Mouse (Mus musculus): ENCODE results near the gene Lcp1.
A peak's percentile ranks its signal among the peaks of the same experiment; 100 is the strongest.

Lcp1 gene

DNA sequence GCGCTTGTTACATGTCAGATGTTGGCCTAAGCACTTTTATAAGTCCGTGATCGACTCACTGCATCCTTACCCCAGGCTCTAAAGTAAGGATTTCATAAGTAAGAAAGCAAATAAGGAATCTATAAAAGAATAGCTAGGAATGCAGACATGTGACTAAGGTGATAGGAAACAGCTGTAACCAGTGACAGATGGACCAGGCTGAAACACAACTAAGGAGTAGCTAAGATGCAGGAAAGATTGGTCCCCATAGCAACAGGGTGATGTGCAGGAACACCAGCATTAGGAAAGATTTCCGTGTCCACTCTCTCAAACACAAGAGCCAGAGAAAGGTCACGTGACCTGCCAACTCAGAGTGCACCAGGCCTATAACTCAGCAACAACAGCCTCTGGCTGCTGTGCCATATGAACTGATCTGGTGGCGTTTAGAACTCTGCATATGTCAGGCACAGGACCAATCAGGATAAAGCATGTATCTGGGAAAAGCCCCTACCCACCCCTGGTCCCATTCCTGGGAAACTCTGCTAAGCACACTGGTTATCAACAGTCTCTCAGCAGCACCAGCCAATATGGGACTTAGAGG is 77.8 kb downstream of the Lcp1 start:
- DNase-seq: no peak

DNA sequence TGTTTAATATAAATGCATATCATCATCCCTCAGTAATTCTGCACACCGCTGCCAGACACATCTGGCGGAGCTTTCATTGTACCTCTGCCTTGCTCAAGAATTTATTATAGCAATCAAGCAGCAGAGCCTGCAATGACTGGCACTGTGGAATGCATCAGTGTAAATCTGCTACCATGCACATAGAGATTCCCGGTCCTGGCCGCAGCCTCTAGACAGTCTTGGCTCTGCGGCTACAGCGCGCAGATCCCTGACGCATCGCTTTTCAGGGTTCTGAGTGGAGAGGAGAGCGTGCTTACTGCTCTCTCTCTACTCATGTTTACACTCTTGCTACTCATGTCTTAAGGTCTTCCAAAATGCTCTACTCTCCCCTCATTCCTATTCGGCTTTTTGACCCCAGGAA is 82.9 kb downstream of the Lcp1 start:
- DNase-seq: no peak

DNA sequence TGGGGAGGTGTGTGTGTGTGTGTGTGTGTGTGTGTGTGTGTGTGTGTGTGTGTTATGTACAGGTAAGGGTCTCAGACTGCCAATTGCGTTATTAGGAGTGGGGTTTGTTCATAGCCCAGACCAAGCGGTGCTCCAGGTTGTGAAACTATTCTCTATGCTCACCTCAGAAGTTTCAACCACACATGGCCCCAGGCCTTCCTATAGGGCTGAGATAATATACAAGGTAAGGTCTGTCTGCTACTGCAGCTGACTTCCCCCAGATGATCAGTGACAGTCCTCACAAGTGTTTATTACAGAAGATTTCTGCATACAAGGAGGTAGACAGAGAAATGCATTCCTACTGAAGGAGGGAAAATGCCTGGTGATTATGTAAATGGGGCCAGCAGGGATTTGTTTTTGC is 87.9 kb downstream of the Lcp1 start:
- DNase-seq: no peak

DNA sequence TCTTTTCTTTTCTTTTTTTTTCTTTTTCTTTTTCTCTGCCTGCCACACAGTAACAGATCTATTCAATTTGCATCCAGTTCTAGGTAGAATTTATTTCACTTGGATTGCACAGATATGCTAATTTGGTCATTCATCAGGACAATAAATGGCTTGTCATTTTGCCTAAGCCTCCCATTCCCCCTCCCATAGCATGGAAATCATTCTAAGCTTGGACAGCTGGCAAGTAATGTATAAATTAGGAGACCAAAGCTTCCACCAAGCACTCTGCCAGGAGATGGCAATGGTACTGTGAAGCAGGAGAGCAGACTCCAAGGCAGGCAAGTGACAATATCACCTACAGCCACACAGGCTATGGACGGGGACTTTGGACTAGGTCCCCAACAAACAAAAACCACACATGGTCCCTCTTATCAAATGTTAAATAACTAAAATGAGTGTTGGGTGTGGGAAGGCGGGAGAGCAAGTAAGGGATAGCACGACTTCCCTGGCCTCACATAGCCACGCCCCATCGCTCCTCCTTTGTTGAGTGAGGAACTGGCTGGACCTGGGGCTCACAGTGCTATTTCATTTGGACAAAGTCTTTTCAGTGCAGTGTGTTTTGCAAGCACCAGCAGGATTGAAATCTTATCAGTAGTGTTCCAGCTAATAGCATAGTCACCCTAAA is 88.5 kb downstream of the Lcp1 start:
- no peak for DNase-seq

DNA sequence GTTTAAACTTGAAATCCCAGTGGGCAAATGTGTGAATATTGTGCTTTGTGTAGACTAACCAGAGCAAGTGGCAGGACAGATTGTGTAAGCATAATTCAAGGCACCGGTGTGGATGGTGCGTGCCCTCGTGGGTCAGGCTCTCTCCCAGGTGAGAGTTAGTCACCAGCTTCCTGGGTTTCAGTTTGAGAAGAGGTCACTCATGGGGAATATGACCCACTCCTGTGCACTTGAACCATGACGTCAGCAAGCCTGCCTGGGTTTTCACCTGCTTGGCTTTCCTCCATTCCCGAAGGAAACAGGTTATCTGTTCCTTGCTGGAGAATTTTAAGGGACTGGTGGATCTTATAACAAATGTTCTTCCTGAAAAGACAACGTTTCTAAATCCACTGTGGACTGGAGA is 91.5 kb downstream of the Lcp1 start:
- DNase-seq: peak; percentile 32 to 54

DNA sequence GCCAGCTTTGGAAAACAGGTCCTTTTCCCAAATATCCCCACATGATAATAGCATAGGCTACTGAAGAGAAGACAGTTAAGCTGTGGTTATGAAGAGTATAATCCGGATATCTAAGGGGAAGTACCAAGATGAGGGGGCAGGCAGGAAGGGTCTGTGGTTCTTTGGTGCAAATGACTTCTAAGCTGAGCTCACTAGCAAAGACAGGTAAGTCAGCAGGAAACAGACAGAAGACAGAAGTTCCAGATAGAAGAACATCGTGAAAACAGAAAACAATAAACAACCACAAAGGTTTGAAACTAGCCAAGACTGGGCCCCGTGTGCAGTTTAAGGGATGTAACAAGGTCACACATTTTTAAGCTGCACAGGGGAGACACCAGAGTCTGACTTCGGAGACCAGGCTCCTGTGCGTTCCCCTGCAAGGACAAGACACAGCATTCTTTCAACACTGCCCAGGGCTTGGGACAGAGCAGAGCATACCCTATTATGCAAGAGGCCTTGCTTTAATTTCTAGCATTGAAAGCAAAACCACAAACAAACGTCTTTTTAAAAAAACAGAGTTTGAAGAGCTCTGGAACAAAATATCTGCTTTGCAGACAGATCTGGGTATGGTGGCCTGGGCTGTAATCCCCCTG is 96.7 kb downstream of the Lcp1 start:
- DNase-seq: no peak

DNA sequence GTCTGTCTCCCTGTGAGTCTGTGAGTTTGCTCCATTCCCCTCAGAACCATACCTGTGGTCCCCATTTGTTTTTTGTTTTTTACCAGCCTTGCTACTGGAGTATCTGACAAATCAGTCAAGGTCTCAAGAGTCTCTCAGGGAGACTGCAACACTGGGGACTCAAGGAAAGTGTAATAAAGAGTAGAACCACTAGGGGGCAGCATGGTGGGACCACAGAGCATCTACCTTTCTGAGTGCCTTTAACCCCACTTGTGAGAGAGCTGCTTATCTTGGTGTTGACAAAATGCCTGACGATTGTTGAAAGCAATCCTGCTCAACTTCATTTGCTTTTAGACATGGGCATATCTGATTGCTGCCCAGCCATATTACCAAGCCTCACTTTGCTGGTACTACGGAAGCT is 98.9 kb downstream of the Lcp1 start:
- DNase-seq: peak in 1 of 2 experiments; percentile 11

DNA sequence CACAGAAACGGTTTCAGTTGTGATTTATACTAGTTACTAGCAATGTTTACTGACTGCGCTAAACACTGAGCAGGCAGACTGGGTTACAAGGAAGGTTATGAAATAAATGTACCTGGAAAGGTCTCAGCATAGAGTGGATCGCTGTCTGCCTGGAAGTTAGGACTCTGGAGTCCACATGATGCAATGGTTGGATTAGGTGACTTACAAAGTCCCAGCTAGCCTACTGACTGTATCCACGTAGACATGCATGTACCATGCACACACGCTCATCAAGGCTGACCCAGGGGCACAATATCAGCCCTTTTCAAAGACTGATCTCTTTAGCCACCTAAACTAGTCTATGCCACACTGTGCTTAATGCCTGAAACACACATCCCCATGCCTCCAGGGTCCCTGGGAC is 102.2 kb downstream of the Lcp1 start:
- DNase-seq: no peak

DNA sequence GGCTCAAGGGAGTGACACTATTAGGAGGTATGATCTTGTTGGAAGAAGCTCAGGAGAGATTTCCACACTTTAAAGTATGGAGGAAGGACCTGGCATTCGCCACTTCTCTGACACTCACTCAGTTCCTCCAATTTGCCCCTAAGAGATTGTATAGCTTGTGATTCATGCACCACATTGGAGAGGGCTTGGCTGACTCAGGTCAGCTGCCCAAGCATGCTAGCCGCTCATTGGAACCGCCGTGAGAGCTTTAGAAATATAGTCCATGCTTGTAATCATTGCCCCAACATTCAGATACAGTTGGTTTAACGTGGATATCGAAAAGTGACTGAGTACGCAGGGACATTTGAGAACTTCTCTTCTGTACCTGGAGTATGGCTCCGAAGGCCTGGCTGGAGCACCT is 104.7 kb downstream of the Lcp1 start:
- no peak for DNase-seq

DNA sequence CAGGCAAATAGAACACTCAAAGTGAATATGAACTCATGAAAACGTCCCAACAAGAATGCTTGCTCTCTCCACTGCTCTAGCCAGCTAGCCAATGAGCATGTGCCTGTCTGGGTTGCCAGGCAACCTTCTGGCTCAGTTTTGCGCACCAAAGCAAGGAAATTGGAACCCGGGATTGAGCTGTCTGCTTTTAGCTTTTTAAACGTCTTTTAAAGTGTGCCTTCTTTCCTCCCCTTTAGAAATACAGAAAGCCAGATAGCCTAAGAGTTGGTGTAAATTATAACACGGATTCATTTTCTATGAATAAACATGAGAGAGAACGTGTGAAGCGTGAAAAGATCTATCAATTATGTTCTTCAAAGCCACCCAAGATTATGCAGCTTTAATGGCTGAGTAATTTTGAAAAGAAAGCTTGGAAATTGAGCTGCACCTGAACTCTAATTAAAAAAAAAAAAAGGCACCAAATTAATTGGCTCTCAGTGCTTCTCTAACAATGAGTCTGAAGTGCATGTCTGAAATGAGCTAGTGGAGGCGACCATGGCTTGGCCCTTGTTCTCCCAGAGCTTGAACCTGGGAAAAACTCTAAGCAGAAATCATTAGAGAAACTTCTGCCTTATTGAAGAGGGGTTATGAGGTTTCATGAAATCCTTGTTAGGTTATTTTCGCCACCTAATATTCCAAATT is 105.2 kb downstream of the Lcp1 start:
- no peak for DNase-seq

DNA sequence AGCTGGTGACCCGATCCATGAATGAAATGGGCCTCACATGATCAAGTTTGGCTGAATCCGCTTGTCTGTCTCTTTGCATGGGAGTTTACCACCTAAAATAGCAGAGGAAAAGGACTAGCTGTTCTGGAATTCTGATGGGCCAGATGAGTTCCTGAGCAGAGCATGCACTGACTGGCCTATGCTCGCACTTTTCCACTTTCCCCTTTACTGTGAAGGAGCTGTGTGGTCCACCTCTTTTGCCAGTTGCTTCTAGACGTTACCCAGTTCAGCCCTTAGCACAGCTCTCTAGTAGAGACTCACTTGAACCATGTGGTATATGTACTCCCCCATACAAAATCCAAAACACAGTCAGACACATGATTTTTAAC is 105.7 kb downstream of the Lcp1 start:
- no peak for DNase-seq

DNA sequence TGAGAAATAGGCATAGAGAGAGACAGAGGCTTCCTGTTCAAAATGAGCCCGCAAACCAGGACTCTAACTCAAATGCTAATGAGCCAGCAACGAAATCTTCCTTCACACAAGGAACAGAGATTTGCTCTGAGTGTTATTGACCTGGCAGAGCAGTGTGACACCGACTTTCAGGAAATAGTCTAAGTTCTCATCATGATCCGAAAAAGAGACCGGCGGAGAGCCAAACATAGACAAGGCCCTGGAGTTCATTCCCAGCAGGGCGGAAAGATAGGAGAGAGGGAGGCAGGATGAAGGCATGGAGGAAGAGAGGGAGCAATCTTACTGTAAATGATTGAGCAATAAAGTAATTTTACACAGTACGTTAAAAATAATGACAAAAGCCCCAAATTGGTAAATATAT is 106.2 kb downstream of the Lcp1 start:
- DNase-seq: no peak

DNA sequence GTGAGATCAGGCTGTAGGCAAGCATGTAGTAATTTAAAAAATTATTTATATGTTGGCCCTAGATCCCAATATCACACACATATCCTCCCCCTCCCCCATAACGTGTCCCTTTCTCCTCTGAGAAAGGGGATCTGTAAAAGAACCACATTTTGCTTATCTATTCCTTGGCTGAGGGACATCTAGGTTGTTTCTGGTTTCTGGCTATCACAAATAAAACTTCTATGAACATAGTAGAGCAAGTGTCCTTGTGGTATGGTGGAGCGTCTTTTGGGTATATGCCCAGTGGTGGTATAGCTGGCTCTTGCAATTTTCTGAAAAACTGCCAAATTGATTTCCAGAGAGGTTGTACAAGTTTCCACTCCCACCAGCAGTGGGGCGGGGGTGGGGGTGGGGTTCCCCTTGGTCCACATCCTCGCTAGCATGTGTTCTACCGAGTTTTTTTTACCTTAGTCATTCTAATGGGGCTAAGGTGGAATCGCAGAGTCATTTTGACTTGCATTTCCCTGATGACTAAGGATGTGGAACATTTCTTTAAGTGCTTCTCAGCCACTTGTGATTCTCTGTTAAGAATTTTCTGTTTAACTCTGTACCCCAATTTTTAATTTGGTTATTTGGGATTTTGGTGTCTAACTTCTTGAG is 107.3 kb downstream of the Lcp1 start:
- no peak for DNase-seq

DNA sequence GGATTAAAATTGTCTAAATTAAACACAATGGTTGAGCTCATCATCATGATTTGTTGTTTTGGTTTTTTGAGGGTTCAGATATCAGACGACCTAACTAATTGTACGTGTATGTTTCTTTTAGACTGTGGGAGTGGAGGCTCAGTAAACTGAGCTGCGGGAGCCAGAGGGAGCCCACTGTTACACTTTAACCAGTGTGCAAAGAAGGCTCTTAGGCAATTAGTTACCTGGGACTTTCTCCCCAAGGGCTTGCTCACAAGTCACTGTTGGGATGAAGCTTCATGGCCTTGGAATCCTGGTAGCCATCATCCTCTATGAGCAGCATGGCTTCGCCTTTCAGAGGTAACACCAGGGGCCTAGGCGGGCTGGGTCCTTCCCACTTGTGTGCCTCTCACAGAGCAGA is 111.2 kb downstream of the Lcp1 start, which contains the start of gene Cpb2:
Gene Cpb2 (plus strand): TSS at position 201 of the 400 bp plus-strand sequence.
- DNase-seq: no peak

DNA sequence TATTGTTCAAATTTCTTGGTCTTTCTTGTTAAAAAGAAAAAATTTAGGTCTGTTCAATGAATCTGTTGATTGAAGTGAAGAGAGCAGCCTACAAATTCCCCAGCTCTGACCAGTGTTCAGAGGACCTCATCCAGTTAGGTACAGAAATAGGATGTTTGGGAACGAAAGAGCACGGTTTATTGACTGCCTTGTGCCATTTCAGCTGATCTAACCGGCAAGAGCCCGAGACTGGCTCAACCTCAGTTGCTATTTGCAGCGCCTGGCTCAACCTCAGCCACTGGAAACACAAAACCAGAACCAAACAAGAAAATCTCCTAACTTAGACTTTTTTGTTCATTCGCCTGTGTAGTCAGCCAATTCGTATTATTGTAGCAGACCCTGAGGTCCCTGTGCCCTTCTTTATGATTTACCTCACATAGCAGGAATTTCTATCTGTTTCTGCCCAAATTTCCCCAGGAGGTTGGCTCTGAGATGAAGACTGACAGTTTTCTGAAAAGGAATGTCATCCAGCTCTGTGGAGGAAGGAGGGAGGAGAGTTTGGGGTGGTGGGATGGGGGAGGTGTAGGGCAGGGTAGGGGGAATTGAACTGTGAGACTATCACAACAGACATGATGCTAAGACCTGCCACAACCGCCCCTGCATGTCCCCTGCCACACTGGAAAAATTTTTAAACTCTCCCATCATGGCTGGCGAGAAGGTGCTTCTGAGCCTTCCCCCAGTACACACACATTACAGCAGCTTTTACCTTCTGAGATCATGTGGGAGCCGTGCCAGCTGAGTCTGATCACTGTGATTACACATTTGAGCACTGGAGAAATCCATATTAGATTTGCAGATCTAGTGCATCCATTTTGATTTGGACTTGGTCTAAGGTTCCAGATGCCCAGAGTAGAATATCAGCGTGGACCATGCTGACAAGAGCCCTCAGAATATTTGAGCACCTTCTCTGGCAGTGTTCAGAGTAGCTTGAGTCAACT is 115.4 kb downstream of the Lcp1 start:
- no peak for DNase-seq

DNA sequence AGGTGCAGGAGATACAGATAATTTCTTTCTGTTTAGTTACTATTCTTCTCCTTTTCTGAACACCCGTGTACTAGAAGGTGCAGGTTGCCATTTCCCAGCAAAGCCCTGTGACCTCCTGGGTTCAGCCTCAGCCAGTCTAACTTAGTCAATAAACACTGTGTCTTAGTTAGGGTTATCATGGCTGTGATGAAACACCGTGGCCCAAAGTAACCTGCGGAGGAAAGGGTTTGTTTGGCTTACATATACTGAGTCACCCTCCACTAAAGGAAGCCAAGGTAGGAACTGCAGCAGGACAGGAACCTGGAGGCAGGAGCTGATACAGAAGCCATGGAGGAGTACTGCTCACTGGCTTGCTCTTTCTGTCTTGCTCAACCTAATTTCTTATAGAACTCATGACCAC is 119.5 kb downstream of the Lcp1 start:
- DNase-seq: no peak

DNA sequence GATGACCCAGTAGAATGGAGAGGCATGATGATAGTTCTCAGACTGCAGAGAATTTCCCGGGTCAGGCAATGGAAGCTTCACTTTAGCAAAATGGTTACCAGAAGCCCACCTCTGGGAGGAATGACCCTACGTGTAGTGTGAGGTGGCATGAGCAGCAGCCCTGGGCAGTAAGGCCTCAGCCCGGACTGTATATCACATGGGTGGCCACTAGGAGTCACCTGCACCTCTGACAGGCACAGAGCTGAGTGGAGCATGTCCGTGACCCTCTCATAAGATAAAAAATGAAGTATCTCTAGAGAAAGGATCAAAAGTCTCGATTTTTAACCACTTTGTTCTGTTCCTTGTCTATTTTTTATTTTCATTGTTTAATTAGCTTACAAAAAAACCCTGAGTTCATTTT is 125.6 kb downstream of the Lcp1 start:
- peak in 1 of 2 experiments; percentile 3 for DNase-seq

DNA sequence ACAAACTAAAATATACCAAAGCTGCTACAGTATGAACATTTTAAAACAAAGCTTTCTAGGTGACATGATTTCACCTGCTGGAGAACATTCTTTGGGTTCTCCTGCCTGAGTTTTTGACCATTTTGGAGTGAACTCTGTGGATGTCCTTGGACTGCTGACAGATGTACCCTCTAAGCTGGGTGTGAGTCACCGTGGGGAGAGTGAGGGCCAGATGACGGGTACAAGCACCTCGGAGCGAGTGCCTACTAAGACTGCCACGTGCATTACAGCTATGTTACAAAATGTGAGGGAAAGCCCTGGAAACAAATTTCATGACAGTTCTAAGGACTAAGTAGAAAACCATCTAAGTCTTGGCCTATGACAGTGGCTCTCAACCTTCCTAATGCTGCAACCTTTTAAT is 138.6 kb downstream of the Lcp1 start:
- no peak for DNase-seq

DNA sequence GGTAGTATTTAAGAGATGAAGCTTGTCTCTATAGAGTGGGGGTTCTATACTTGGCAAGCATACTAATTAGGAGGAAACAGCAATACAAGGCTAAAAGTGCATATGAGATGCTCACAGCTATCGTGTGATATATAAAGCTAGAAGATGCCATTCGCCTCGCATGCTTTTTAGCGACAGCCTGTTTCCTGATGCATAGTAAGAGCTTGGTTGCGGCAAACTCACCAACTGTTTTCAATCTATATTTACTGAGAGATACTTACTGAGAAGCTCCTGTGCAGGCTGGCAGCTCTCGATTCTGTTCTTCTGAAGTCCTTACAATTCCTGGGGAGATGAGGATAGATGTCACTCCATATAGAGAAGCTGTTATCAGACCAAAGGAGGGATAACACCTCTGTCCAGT is 148.8 kb downstream of the Lcp1 start:
- no peak for DNase-seq

DNA sequence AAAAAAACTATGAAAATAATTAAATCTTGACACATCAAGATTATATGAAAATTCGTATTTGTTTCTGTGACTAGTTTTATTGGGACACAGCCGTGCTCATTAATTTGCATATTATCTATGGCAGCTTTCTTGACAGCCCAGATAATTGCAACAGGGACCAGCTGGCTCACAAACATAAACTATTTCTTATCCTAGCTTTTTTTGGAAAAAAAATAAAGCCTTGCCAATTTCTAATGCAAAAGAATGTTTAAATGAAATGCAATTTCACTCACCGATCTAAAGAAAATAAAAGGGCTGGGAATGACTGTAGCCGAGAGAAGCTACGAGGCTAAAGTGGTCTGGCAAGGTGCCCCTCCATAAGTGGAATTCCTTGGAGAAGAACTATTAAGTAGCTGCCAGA is 149.5 kb downstream of the Lcp1 start:
- DNase-seq: no peak
